Mouse (Mus musculus) left cerebral cortex, postnatal 4 days (tissue): ENCODE results near the gene Ncoa7. TPM values are rescaled to one million over a fixed set of nuclear protein-coding genes. Genes with fewer than 3 reads are reported as not detected.
A peak's percentile ranks its signal among the peaks of the same experiment; 100 is the strongest.
"Not testable (repeated sequence)": the region's sequence is repeated elsewhere in the genome, so short reads cannot be mapped to it uniquely, and the experiment has no call there.

Experiments
- DNase-seq: peaks from one replicate; pipeline ENCODE4 v3.0.0-alpha.2; 2022
- intact Hi-C: fragments of 180-260 bp; cut with DNase I; formaldehyde crosslinking; loops from one replicate; pipeline ENCODE4 v1.15.1; 2025
- total RNA-seq, 2 experiments: library from RNA; stranded (reverse); gene quantifications; 2 replicates each; pipeline ENCODE4 v1.2.3; 2021

Ncoa7 gene
- total RNA-seq, 2 experiments from 2014 or later, result 63.6 to 66.2 TPM

DNA sequence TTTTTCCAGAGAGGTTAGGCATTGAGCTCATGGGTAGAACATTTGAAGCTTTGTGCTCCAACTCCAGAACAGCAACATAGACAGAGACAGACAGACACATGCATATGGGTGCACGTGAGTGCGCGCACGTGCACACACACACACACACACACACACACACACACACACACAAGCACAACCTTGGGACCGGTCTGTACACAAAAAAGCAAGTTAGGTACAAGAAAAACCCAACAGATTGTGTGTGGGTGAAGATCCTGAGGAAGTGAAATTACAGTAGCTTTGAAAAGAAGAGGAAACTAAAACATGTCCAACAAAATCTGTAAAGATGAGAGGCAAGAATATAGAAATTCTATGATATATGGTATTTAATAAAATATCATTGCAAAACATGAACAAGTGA is 13.6 kb downstream of the Ncoa7 start:
- no peak for DNase-seq
- intact Hi-C loops, result no loop called here

DNA sequence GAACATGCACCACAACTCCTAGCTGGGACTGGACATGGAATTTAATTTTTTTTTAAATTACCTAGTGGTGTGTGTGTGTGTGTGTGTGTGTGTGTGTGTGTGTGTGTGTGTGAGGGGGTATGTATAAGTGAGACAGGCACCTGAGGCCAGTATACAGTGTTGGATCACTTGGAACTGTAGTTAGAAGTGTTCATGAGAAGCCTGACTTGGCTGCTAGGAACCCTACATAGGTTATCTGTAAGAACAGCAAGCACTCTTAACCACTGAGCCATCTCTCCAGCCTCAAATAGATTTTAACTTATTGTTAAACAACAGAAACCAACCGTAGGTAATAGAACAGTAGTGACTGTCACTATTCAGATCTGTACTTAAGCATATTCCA is 14.8 kb downstream of the Ncoa7 start:
- intact Hi-C loops, result no loop called here
- DNase-seq, result no peak

GRCm38 (mm10) chr10:30787684-30788339 is 15.3 kb downstream of the Ncoa7 start:
- intact Hi-C loops, result no loop called here
- DNase-seq, result no peak

- DNase-seq, result no peak
- intact Hi-C loops, result no loop called here
Measured at GRCm38 (mm10) chr10:30786103-30786754, 16.9 kb downstream of the Ncoa7 start.

- intact Hi-C loops, DNase-seq: not testable (repeated sequence)
Measured at GRCm38 (mm10) chr10:30780921-30781320, 22.2 kb downstream of the Ncoa7 start.

DNA sequence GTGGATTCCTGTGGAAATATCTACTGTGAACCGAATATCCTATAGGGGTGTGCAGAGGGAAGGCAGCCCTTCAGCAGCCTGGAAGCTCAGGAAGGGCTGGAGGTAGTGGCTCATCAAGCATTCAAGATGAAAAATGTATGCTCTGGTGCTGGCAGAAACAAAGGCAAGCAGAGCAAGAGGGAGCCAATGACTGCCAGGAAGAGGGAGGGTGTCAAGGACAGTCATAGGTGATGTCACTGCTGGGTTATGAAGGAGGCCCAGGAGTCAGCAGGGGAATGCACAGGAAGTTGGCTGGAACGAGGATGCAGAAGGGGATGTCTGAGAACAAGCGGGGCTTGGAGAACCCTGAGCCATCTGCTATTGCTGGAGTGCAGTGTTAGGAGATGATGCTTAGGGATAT is 24.9 kb downstream of the Ncoa7 start:
- intact Hi-C loops, result no loop called here
- DNase-seq, result peak; percentile 21

- no peak for DNase-seq
- intact Hi-C loops, result no loop called here
Measured at GRCm38 (mm10) chr10:30775987-30776386, 27.1 kb downstream of the Ncoa7 start.

DNA sequence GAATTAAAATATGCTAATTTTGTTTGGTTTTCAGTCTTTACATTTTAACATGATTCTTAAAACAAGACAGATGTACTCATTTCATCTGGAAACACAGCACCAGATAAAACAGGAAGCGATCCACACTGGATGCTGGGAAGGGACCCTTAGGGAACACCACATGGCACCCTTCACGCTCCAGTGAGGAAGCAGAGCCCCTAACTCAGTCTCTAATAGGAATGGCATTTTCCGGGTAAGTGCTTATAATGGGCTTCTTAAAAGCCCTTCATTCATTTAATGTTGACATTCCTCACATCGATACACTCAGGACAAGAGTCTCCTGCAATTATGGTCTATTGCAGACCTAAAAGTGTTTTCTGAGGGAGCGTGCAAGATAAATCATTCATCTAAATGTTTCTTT is 27.6 kb downstream of the Ncoa7 start:
- no peak for DNase-seq
- intact Hi-C loops, result no loop called here

GRCm38 (mm10) chr10:30774396-30774795 is 28.7 kb downstream of the Ncoa7 start:
- no peak for DNase-seq
- intact Hi-C loops, result no loop called here

- intact Hi-C loops, result no loop called here
Measured at GRCm38 (mm10) chr10:30773181-30773580, 29.9 kb downstream of the Ncoa7 start.

DNA sequence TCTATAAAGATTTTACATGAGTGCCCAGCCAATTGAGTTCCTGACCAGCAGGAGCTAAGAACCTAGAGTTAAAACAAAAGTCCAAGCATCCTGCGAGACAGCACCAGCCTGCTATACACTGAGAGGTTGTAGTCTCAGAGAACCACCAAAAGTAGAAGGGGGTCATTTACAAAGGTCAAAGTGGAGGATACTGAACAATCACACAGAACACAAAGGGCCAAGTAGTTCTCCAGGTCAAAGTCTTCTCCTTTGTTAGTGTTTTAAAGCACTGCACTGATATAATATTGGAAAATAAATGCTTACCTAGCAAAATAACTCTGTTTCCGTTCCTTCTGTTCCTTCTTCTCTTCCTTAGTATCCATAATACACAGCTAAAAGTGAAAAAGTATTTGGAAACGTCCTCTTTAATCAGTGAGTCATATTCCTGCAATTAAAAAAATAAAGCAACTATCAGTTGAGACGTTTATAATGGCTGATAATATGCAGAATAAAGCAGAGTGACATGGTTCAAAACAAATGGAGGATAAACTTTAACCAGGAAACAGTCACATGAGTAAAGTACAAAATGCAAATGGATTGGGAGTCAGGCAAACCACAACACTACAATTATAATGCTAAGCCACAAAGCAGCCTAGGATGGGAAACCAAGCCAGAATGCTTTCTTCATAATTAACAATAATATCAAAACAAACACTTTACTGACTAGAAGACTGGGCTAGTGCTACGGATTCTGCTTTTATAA is 31.5 kb downstream of the Ncoa7 start:
- no peak for DNase-seq
- intact Hi-C loops, result no loop called here

More at GRCm38 (mm10) chr10:30773181-30773580, 29.9 kb downstream of the Ncoa7 start:
- DNase-seq, result no peak

- intact Hi-C loops, result no loop called here
- no peak for DNase-seq
Measured at GRCm38 (mm10) chr10:30768820-30769219, 34.3 kb downstream of the Ncoa7 start.

GRCm38 (mm10) chr10:30768250-30768649 is 34.9 kb downstream of the Ncoa7 start:
- DNase-seq, result no peak
- intact Hi-C loops, result no loop called here

GRCm38 (mm10) chr10:30763179-30763770 is 39.9 kb downstream of the Ncoa7 start:
- DNase-seq, result no peak
- intact Hi-C loops, result no loop called here

DNA sequence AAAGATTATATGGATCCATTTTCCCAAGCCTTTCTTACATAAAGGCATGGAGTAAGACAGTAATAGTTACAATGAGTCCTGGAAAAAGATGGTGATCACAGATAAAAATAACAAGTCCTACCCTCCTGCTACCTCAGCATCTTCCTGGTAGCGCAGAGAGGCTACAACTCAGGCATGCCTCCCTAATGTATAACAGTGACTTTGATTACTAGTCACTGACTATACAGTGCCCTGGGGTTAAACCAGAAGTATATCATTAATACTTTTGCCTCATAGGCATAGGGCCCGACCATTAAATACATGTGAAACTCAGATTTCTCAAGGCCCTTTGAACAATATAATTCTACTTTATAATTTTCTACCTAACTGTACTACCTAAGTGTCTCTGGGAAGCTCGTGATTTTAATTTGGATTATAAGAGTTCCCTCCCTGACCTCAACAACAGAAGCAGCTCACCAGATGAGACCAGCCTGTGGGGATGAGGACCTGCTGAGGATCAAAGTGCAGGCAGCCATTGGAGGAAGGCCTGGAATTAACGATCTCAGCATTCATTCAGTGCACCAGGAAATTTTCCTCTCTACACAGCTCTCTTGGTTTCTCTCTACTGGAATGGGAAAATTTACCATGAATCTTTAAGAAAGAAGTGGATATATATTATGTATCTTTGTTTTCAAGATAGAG is 40.7 kb downstream of the Ncoa7 start:
- intact Hi-C loops, result no loop called here

GRCm38 (mm10) chr10:30759360-30760147 is 43.6 kb downstream of the Ncoa7 start:
- intact Hi-C loops, result no loop called here
- DNase-seq, result no peak

More for the DNA sequence above, 40.7 kb downstream of the Ncoa7 start:
- no peak for DNase-seq

- intact Hi-C loops, result no loop called here
- DNase-seq, result no peak
Measured at GRCm38 (mm10) chr10:30756064-30756463, 47.1 kb downstream of the Ncoa7 start.

DNA sequence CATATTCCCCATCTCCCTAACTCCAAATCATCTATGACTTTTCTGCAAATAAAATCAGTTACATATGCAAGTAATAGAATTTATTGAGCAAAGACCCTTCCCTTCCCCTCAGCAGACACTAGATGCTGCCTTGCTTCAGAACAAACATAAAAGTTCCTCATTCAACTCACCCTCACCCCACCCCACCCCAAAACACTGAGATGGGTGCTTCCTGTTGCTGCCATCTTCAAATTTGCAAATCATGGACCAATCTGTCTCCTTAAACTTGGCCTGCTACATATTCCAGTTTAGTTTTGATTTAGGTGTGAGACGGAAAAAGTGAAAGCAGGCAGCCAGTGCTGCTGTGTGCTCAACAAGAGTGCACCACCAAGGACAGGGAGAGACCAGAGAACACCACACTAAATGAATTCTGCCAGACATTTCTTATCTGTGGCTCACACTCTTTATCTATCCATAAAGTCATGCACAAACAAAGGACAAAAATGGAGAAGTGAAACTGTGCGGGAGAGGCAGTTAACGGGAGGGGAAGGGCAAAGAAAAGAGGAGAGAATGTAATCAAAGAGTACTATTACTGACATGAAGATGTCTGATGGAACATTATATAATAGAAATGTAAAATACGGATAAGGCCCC is 48.2 kb downstream of the Ncoa7 start:
- intact Hi-C loops, result no loop called here

DNA sequence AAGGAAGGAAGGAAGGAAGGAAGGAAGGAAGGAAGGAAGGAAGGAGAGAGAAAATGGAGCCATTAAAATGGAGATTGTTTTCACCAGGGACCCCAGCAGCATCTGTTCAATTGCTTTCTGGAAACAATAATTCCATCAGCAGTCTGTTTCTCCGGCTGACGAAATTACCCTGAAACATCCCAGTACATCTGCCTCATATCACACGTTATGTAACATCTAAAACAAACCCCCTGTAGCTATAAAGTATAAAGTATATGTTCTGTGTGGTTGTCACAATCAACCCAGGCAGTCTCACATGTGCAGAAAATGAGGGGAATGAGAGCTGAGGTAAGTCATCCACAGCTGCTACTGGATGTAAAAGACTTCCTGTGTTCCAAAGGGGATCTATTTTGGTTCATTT is 49.0 kb downstream of the Ncoa7 start:
- no peak for DNase-seq
- intact Hi-C loops, result no loop called here

More for the DNA sequence above, 48.2 kb downstream of the Ncoa7 start:
- no peak for DNase-seq

DNA sequence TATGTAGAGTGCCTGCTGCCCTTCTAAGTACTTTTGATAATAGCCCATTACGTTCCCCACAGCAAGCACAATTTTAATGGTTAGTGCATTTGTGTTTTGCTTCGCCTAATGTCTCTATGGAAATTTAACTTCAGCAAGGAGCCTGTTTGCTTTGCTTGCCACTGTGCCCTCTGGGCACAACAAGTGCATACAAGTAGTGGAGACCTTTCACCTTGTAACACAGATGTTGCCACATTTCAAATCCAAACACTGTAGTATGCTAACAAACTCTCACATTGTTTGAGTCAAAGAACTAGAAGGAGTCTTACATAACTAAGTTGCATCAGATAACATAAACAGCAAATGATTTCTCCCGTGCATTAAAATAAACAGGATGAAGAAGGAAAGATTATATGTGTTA is 50.6 kb downstream of the Ncoa7 start:
- intact Hi-C loops, result no loop called here
- DNase-seq, result no peak
